Mouse (Mus musculus) CH12.LX (cell line): Measurements from ENCODE around the gene Aldh6a1. TPM values are rescaled to one million over a fixed set of nuclear protein-coding genes. Genes with fewer than 3 reads are reported as not detected.

Experiments
- DNase-seq: peaks from one replicate; pipeline ENCODE4 v3.0.0-alpha.2; 2013; ENCODE audit errors: extremely low read depth
- H3K27ac ChIP-seq: 2 replicates; pipeline ENCODE4 v1.5.1; 2012; ENCODE audit warnings: low read depth, mild to moderate bottlenecking, control low read depth, moderate library complexity; ENCODE audit not compliant: insufficient read depth
- H3K27me3 ChIP-seq: replicated peaks from 2 replicates; pipeline ENCODE3; 2012; ENCODE audit warnings: inconsistent platforms
- H3K36me3 ChIP-seq, 2 experiments: replicated peaks in 1 of 2; 2 replicates each; pipeline versions ENCODE3 to v1.6.1; 2012; ENCODE audit warnings: inconsistent platforms in 1 of 2, low read length in 1 of 2, mild to moderate bottlenecking in 1 of 2, mixed read lengths in 1 of 2, moderate library complexity in 1 of 2; ENCODE audit not compliant: control insufficient read depth in 1 of 2, insufficient read depth in 1 of 2
- H3K4me1 ChIP-seq, 2 experiments: 2 replicates each; pipeline ENCODE4 v1.6.1; 2012; ENCODE audit warnings: inconsistent platforms in 1 of 2, moderate library complexity in 1 of 2; ENCODE audit not compliant: insufficient read depth in 2 of 2, control insufficient read depth in 1 of 2
- H3K4me2 ChIP-seq: 2 replicates; pipeline ENCODE4 v1.6.1; 2012; ENCODE audit warnings: low read depth, mild to moderate bottlenecking, control low read depth; ENCODE audit not compliant: poor library complexity, insufficient read depth, severe bottlenecking
- H3K4me3 ChIP-seq, 3 experiments: fragments of 150-350 bp in 1 of 3; sonication (generic) in 1 of 3; replicated peaks in 1 of 3; 2 replicates each; pipeline versions ENCODE3 to v1.5.1; 2011 to 2012; ENCODE audit warnings: low read depth in 2 of 3, low read length in 2 of 3, mild to moderate bottlenecking in 2 of 3, moderate library complexity in 2 of 3, control low read depth in 1 of 3, improper control_type of control experiment in 1 of 3, inconsistent platforms in 1 of 3, mixed read lengths in 1 of 3; ENCODE audit not compliant: poor library complexity in 1 of 3
- H3K79me2 ChIP-seq: replicated peaks from 2 replicates; pipeline ENCODE4 v1.6.1; 2012; ENCODE audit warnings: mild to moderate bottlenecking, moderate library complexity; ENCODE audit not compliant: control insufficient read depth, poor library complexity, insufficient read depth, severe bottlenecking; ENCODE audit errors: extremely low read depth
- H3K9ac ChIP-seq: 2 replicates; pipeline ENCODE4 v1.6.1; 2012; ENCODE audit warnings: low read depth, mild to moderate bottlenecking, control low read depth, moderate library complexity; ENCODE audit not compliant: insufficient read depth
- H3K9me3 ChIP-seq: replicated peaks from 2 replicates; pipeline ENCODE3; 2012; ENCODE audit warnings: low read length, inconsistent platforms, mixed read lengths
- BHLHE40 ChIP-seq: IDR thresholded peaks from 2 replicates; pipeline ENCODE4 v1.6.1; 2011; ENCODE audit warnings: mild to moderate bottlenecking, low read depth, low read length, improper control_type of control experiment
- CHD2 ChIP-seq: IDR thresholded peaks from 2 replicates; pipeline ENCODE4 v1.6.1; 2011; ENCODE audit warnings: low read length, improper control_type of control experiment
- ELF1 ChIP-seq: IDR thresholded peaks from 2 replicates; pipeline ENCODE4 v1.6.1; 2014; ENCODE audit warnings: low read depth, mild to moderate bottlenecking, inconsistent platforms, low read length, improper control_type of control experiment
- ETS1 ChIP-seq: conservative IDR thresholded peaks from 2 replicates; pipeline ENCODE4 v1.6.1; 2012; ENCODE audit warnings: low read depth, mild to moderate bottlenecking, inconsistent platforms, low read length, improper control_type of control experiment, moderate library complexity
- GABPA ChIP-seq: IDR thresholded peaks from 2 replicates; pipeline ENCODE4 v1.6.1; 2012; ENCODE audit warnings: low read depth, low read length, improper control_type of control experiment, inconsistent platforms; ENCODE audit not compliant: insufficient replicate concordance
- HCFC1 ChIP-seq: IDR thresholded peaks from 2 replicates; pipeline ENCODE4 v1.6.1; 2012; ENCODE audit warnings: low read depth, mild to moderate bottlenecking, inconsistent platforms, low read length, improper control_type of control experiment
- IRF4 ChIP-seq: IDR thresholded peaks from 2 replicates; pipeline ENCODE4 v1.6.1; 2014; ENCODE audit warnings: low read depth, mild to moderate bottlenecking, inconsistent platforms, low read length, improper control_type of control experiment
- MAZ ChIP-seq: IDR thresholded peaks from 2 replicates; pipeline ENCODE4 v1.6.1; 2012; ENCODE audit warnings: low read depth, mild to moderate bottlenecking, inconsistent platforms, low read length, improper control_type of control experiment, moderate library complexity
- MEF2A ChIP-seq: IDR thresholded peaks from 2 replicates; pipeline ENCODE4 v1.6.1; 2014; ENCODE audit warnings: low read depth, mild to moderate bottlenecking, inconsistent platforms, low read length, improper control_type of control experiment, borderline replicate concordance
- MXI1 ChIP-seq: IDR thresholded peaks from 2 replicates; pipeline ENCODE4 v1.6.1; 2011; ENCODE audit warnings: mild to moderate bottlenecking, low read depth, low read length, improper control_type of control experiment
- MYC ChIP-seq: IDR thresholded peaks from 2 replicates; pipeline ENCODE4 v1.6.1; 2011; ENCODE audit warnings: low read depth, mild to moderate bottlenecking, improper control_type of control experiment, low read length
- PAX5 ChIP-seq: IDR thresholded peaks from 2 replicates; pipeline ENCODE4 v1.6.1; 2012; ENCODE audit warnings: low read length, inconsistent platforms, mixed read lengths
- POLR2AphosphoS2 ChIP-seq: IDR thresholded peaks from 2 replicates; pipeline ENCODE4 v1.6.1; 2011; ENCODE audit warnings: low read depth, low read length, improper control_type of control experiment
- RAD21 ChIP-seq: IDR thresholded peaks from 2 replicates; pipeline ENCODE4 v1.6.1; 2011; ENCODE audit warnings: low read depth, mild to moderate bottlenecking, low read length, improper control_type of control experiment, moderate library complexity
- UBTF ChIP-seq: IDR thresholded peaks from 2 replicates; pipeline ENCODE4 v1.6.1; 2012; ENCODE audit warnings: low read depth, mild to moderate bottlenecking, inconsistent platforms, low read length, improper control_type of control experiment, moderate library complexity
- dilution Hi-C: fragments of 300-500 bp; cut with MboI; formaldehyde crosslinking; loops from 2 replicates; pipeline ENCODE4 v1.14.3; 2020; ENCODE audit warnings: low sequenced_read_pairs; ENCODE audit not compliant: extremely low pct_unique_long_range_greater_than_20kb, extremely low pct_ligation_motif_present
- in situ Hi-C: fragments of 300-500 bp; cut with MboI; formaldehyde crosslinking; loops from 3 replicates; pipeline ENCODE4 v1.14.3; 2019; ENCODE audit warnings: low sequenced_read_pairs, low pct_ligation_motif_present, low pct_unique_long_range_greater_than_20kb, mixed read lengths
- polyA plus RNA-seq: library from polyadenylated mRNA; unstranded; fragments of >175 nt; gene quantifications from 2 replicates; pipeline ENCODE4 v1.2.1, GENCODE M21; 2012; ENCODE audit warnings: low read depth; ENCODE audit not compliant: insufficient read length
- total RNA-seq, 2 experiments: library from RNA; depleted of rRNA; stranded (reverse); fragments of 300-350 nt in 1 of 2; fragments of >200 nt in 1 of 2; gene quantifications; 2 replicates each; pipeline ENCODE4 v1.2.3; 2012 to 2014

Gene Aldh6a1
- total and polyA plus RNA-seq, 3 experiments, result 1.6 to 4.6 (median 2.2) TPM

DNA sequence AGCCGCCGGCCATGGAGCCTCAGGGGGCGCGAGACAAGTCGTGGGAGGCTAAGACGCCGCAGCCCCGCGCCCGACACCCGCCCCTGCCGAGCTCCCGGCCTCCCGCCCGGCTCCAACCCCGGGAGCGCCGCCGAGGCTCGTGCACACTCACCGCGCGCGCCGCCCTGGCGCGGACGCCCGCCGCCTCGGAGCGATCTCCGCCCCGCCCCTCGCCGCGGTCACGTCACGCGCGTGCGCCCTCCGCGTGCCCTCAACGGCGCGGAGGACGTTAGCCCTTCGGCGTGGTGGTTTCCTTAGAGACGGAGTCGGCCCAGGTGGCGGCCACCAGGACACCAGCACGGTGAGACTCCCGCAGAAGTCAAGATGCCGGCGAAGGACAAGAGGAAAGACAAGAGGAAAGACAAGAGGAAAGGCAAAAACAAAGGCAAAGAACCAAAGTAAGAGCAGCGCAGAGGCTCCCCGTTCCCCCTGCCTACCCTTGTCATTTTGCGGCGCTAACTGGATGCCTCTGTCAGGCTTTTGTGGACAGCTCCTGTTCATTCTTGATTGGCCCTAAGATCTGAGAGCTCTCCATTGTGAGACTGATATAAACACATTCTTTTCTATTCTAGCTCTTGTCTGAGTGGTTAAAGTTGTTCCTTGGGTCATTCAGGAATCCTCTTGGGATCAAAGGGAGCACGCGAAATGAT is 41.8 kb downstream of the Aldh6a1 start, which contains the start of the genes Entpd5 and Bbof1 (continued):
- TF ChIP-seq MEF2A (no peak), ELF1 (0 out of 2 replicates have a peak, but pooled peaks have one; percentile 17), BHLHE40 (peak; percentile 78), RAD21 (no peak), GABPA (no peak), MYC (no peak)

DNA sequence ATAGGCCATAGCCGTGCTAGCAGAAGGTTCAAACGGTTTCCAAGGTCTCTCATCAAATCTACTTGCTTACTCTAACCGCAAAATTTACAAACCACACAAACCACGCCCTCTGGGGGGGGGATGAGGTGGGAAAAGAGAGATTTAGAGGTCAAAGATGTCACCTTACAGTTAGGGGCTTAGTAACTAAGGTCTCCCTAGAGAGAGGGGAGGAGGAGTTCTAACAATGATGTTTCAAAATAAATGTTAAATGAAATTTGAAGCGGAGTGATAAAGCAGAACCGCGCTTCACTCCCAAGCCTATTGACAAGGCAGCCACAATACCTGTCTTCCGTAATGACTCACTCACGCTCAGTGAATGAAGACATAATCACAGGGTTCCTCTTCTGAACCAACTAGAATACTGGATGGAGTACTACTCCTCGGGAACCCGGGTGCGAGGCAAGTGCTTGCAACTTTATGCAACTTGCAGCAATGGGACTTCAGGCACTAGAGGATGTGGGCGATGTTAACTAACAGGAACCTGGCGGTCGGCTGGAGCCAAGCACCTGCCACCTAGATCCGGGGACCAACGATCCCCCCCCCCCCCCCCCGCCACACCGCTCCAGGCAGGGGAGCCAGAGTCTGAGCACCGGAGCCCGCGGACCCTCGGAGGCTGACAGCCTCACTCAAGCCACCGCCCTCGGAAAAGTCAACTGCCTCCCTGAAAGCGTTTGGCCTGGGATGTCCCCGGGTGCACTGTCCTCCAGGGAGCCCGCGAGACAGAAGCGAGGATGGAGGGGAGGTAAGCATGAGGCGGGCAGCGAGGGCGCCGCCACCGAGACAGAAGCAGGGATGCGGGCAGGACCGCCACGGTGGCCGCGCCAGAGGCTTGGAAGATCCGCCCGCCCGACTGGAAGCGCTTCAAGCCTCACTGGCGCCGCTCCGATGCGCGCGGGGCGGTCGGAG is 42.7 kb downstream of the Aldh6a1 start:
- dilution Hi-C loops (no loop called here), in situ Hi-C loops (no loop called here)
- Histone ChIP-seq H3K27me3 (peaks cover 16% of the 10 kb centered on the region), H3K4me3 (peak overlapping the region; percentile 55 to 71 (median 67)), H3K4me2 (peak overlapping the region; percentile 79), H3K27ac (no peak overlapping the region), H3K9me3 (peaks cover 2% of the 10 kb centered on the region), H3K4me1 (peaks cover 0 to 9% of the 10 kb centered on the region in 2 experiments; a peak in 2 of 4 replicates), H3K36me3 (no peaks in the 10 kb centered on the region), H3K79me2 (no peaks in the 10 kb centered on the region), H3K9ac (peak overlapping the region; percentile 29)
- TF ChIP-seq MAZ (peak; percentile 79), POLR2AphosphoS2 (no peak), HCFC1 (0 out of 2 replicates have a peak, but pooled peaks have one; percentile 26), UBTF (no peak; the same call in 1 of the 2 replicates), MYC (no peak), CHD2 (no peak), MXI1 (no peak; the same call in 1 of the 2 replicates), GABPA (no peak), PAX5 (no peak), IRF4 (peak; percentile 51; the same call in 1 of the 2 replicates), ETS1 (no peak)
- DNase-seq, result peak; percentile 79
